Mouse (Mus musculus): ENCODE results near the gene Vmn2r35. TPM values are rescaled to one million over a fixed set of nuclear protein-coding genes. Genes with fewer than 3 reads are reported as not detected.
"Not testable (repeated sequence)": the region's sequence is repeated elsewhere in the genome, so short reads cannot be mapped to it uniquely, and the experiment has no call there.

The Vmn2r35 gene
- not detected in 2 replicates for polyA plus RNA-seq (2015; fragmentation: Nextera tagmentation; extraction: Ambion mirVana)

GRCm38 (mm10) chr7:7819767-7820166 is at the start of gene Vmn2r35:
Gene Vmn2r35 (minus strand): TSS chr7:7819867.
- not testable (repeated sequence) for H3K27me3 ChIP-seq; H3K4me2 ChIP-seq; H3K36me3 ChIP-seq (ENCODE audit: poor library complexity, severe bottlenecking); H3K4me3 ChIP-seq; H3K9ac ChIP-seq; H3K27ac ChIP-seq; ATAC-seq; H3K4me1 ChIP-seq; H3K9me3 ChIP-seq (replicated peaks)
- no CpG with 5 or more reads among the region's 1 CpGs for WGBS

GRCm38 (mm10) chr7:7794196-7794595 is 25.5 kb downstream of the Vmn2r35 start:
- H3K4me1 ChIP-seq; H3K4me2 ChIP-seq; H3K9ac ChIP-seq; H3K36me3 ChIP-seq (ENCODE audit: poor library complexity, severe bottlenecking); H3K27me3 ChIP-seq; H3K4me3 ChIP-seq; H3K27ac ChIP-seq; ATAC-seq; H3K9me3 ChIP-seq (replicated peaks): not testable (repeated sequence)
- WGBS, result 100% methylated on average over 2 of the region's 25 CpGs

Other genes starting within 250 kb of the Vmn2r35 start
- not detected in 2 replicates for gene Vmn2r34, start 130.4 kb downstream of the Vmn2r35 start, polyA plus RNA-seq (2015; fragmentation: Nextera tagmentation; extraction: Ambion mirVana)
- not detected in 2 replicates for gene Vmn2r36, start 82.6 kb upstream of the Vmn2r35 start, polyA plus RNA-seq (2015; fragmentation: Nextera tagmentation; extraction: Ambion mirVana)

Data from forebrain, embryonic 13.5 days (tissue).